Mouse (Mus musculus) CH12.LX (cell line): Measurements from ENCODE around the gene 4930430F08Rik. TPM values are rescaled to one million over a fixed set of nuclear protein-coding genes. Genes with fewer than 3 reads are reported as not detected.

ENCODE experiments used
- DNase-seq: peaks from one replicate; pipeline ENCODE4 v3.0.0-alpha.2; 2013; ENCODE audit errors: extremely low read depth
- H3K27ac ChIP-seq: 2 replicates; pipeline ENCODE4 v1.5.1; 2012; ENCODE audit warnings: low read depth, mild to moderate bottlenecking, control low read depth, moderate library complexity; ENCODE audit not compliant: insufficient read depth
- H3K27me3 ChIP-seq: replicated peaks from 2 replicates; pipeline ENCODE3; 2012; ENCODE audit warnings: inconsistent platforms
- H3K36me3 ChIP-seq, 2 experiments: replicated peaks in 1 of 2; 2 replicates each; pipeline versions ENCODE3 to v1.6.1; 2012; ENCODE audit warnings: inconsistent platforms in 1 of 2, low read length in 1 of 2, mild to moderate bottlenecking in 1 of 2, mixed read lengths in 1 of 2, moderate library complexity in 1 of 2; ENCODE audit not compliant: control insufficient read depth in 1 of 2, insufficient read depth in 1 of 2
- H3K4me1 ChIP-seq, 2 experiments: 2 replicates each; pipeline ENCODE4 v1.6.1; 2012; ENCODE audit warnings: inconsistent platforms in 1 of 2, moderate library complexity in 1 of 2; ENCODE audit not compliant: insufficient read depth in 2 of 2, control insufficient read depth in 1 of 2
- H3K4me2 ChIP-seq: 2 replicates; pipeline ENCODE4 v1.6.1; 2012; ENCODE audit warnings: low read depth, mild to moderate bottlenecking, control low read depth; ENCODE audit not compliant: poor library complexity, insufficient read depth, severe bottlenecking
- H3K4me3 ChIP-seq, 3 experiments: fragments of 150-350 bp in 1 of 3; sonication (generic) in 1 of 3; replicated peaks in 1 of 3; 2 replicates each; pipeline versions ENCODE3 to v1.5.1; 2011 to 2012; ENCODE audit warnings: low read depth in 2 of 3, low read length in 2 of 3, mild to moderate bottlenecking in 2 of 3, moderate library complexity in 2 of 3, control low read depth in 1 of 3, improper control_type of control experiment in 1 of 3, inconsistent platforms in 1 of 3, mixed read lengths in 1 of 3; ENCODE audit not compliant: poor library complexity in 1 of 3
- H3K79me2 ChIP-seq: replicated peaks from 2 replicates; pipeline ENCODE4 v1.6.1; 2012; ENCODE audit warnings: mild to moderate bottlenecking, moderate library complexity; ENCODE audit not compliant: control insufficient read depth, poor library complexity, insufficient read depth, severe bottlenecking; ENCODE audit errors: extremely low read depth
- H3K9ac ChIP-seq: 2 replicates; pipeline ENCODE4 v1.6.1; 2012; ENCODE audit warnings: low read depth, mild to moderate bottlenecking, control low read depth, moderate library complexity; ENCODE audit not compliant: insufficient read depth
- H3K9me3 ChIP-seq: replicated peaks from 2 replicates; pipeline ENCODE3; 2012; ENCODE audit warnings: low read length, inconsistent platforms, mixed read lengths
- CHD1 ChIP-seq: IDR thresholded peaks from 2 replicates; pipeline ENCODE4 v1.6.1; 2012; ENCODE audit warnings: low read depth, low read length, improper control_type of control experiment, inconsistent platforms
- CHD2 ChIP-seq: IDR thresholded peaks from 2 replicates; pipeline ENCODE4 v1.6.1; 2011; ENCODE audit warnings: low read length, improper control_type of control experiment
- ELF1 ChIP-seq: IDR thresholded peaks from 2 replicates; pipeline ENCODE4 v1.6.1; 2014; ENCODE audit warnings: low read depth, mild to moderate bottlenecking, inconsistent platforms, low read length, improper control_type of control experiment
- EP300 ChIP-seq: IDR thresholded peaks from 2 replicates; pipeline ENCODE4 v1.6.1; 2011; ENCODE audit warnings: low read length, improper control_type of control experiment
- IRF4 ChIP-seq: IDR thresholded peaks from 2 replicates; pipeline ENCODE4 v1.6.1; 2014; ENCODE audit warnings: low read depth, mild to moderate bottlenecking, inconsistent platforms, low read length, improper control_type of control experiment
- JUN ChIP-seq: IDR thresholded peaks from 2 replicates; pipeline ENCODE4 v1.6.1; 2011; ENCODE audit warnings: low read depth, mild to moderate bottlenecking, low read length, improper control_type of control experiment, moderate library complexity; ENCODE audit not compliant: insufficient read depth
- MAX ChIP-seq: IDR thresholded peaks from 2 replicates; pipeline ENCODE4 v1.6.1; 2011; ENCODE audit warnings: low read length, improper control_type of control experiment
- MEF2A ChIP-seq: IDR thresholded peaks from 2 replicates; pipeline ENCODE4 v1.6.1; 2014; ENCODE audit warnings: low read depth, mild to moderate bottlenecking, inconsistent platforms, low read length, improper control_type of control experiment, borderline replicate concordance
- POLR2AphosphoS2 ChIP-seq: IDR thresholded peaks from 2 replicates; pipeline ENCODE4 v1.6.1; 2011; ENCODE audit warnings: low read depth, low read length, improper control_type of control experiment
- RAD21 ChIP-seq: IDR thresholded peaks from 2 replicates; pipeline ENCODE4 v1.6.1; 2011; ENCODE audit warnings: low read depth, mild to moderate bottlenecking, low read length, improper control_type of control experiment, moderate library complexity
- RCOR1 ChIP-seq: conservative IDR thresholded peaks from 2 replicates; pipeline ENCODE4 v1.6.1; 2012; ENCODE audit warnings: low read depth, mild to moderate bottlenecking, inconsistent platforms, low read length, improper control_type of control experiment
- SIN3A ChIP-seq: IDR thresholded peaks from 2 replicates; pipeline ENCODE4 v1.6.1; 2012; ENCODE audit warnings: low read length, improper control_type of control experiment, inconsistent platforms
- SMC3 ChIP-seq: IDR thresholded peaks from 2 replicates; pipeline ENCODE4 v1.6.1; 2011; ENCODE audit warnings: low read depth, low read length, improper control_type of control experiment
- UBTF ChIP-seq: IDR thresholded peaks from 2 replicates; pipeline ENCODE4 v1.6.1; 2012; ENCODE audit warnings: low read depth, mild to moderate bottlenecking, inconsistent platforms, low read length, improper control_type of control experiment, moderate library complexity
- ZC3H11A ChIP-seq: IDR thresholded peaks from 2 replicates; pipeline ENCODE4 v1.6.1; 2012; ENCODE audit warnings: low read depth, mild to moderate bottlenecking, inconsistent platforms, low read length, improper control_type of control experiment
- ZKSCAN1 ChIP-seq: IDR thresholded peaks from 2 replicates; pipeline ENCODE4 v1.6.1; 2012; ENCODE audit warnings: low read depth, inconsistent platforms, low read length, improper control_type of control experiment, borderline replicate concordance
- ZMIZ1 ChIP-seq: IDR thresholded peaks from 2 replicates; pipeline ENCODE4 v1.6.1; 2012; ENCODE audit warnings: low read depth, mild to moderate bottlenecking, inconsistent platforms, low read length, improper control_type of control experiment
- dilution Hi-C: fragments of 300-500 bp; cut with MboI; formaldehyde crosslinking; loops from 2 replicates; pipeline ENCODE4 v1.14.3; 2020; ENCODE audit warnings: low sequenced_read_pairs; ENCODE audit not compliant: extremely low pct_unique_long_range_greater_than_20kb, extremely low pct_ligation_motif_present
- in situ Hi-C: fragments of 300-500 bp; cut with MboI; formaldehyde crosslinking; loops from 3 replicates; pipeline ENCODE4 v1.14.3; 2019; ENCODE audit warnings: low sequenced_read_pairs, low pct_ligation_motif_present, low pct_unique_long_range_greater_than_20kb, mixed read lengths
- polyA plus RNA-seq: library from polyadenylated mRNA; unstranded; fragments of >175 nt; gene quantifications from 2 replicates; pipeline ENCODE4 v1.2.1, GENCODE M21; 2012; ENCODE audit warnings: low read depth; ENCODE audit not compliant: insufficient read length
- total RNA-seq, 2 experiments: library from RNA; depleted of rRNA; stranded (reverse); fragments of 300-350 nt in 1 of 2; fragments of >200 nt in 1 of 2; gene quantifications; 2 replicates each; pipeline ENCODE4 v1.2.3; 2012 to 2014

4930430F08Rik gene
- total and polyA plus RNA-seq, 3 experiments, result not detected

DNA sequence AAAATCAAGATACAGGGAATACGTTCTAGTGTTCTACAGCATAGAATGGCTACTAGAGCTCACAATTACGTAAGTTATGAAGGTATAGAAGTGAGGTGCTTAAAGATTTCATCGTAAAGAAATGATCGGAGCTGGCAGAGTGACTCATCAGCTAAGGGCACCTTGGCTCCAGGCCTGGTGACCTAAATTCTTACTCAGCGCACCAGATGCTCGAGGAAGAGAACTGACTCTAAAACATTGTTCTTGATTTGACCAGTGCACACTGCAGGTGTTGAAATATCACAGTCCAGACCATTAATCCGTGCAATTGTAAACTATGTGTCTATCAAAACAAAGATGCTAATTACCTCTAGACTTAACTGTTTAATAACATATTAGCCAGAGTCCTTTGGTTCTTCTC, 29.3 kb upstream of the 4930430F08Rik start:
- peaks cover 34% of the 10 kb centered on the region for H3K9me3 ChIP-seq
- no peak overlapping the region for H3K9ac ChIP-seq
- no peak overlapping the region for H3K4me2 ChIP-seq
- no peak overlapping the region for H3K27ac ChIP-seq
- in situ Hi-C loops, result no loop called here
- no peaks in the 10 kb centered on the region for H3K79me2 ChIP-seq
- dilution Hi-C loops, result no loop called here
- H3K4me1 ChIP-seq, result no peaks in the 10 kb centered on the region
- H3K27me3 ChIP-seq, result no peaks in the 10 kb centered on the region
- no peak for DNase-seq
- H3K36me3 ChIP-seq, result no peaks in the 10 kb centered on the region
- no peak for TF ChIP-seq UBTF
- no peak for TF ChIP-seq ZMIZ1
- no peak for TF ChIP-seq SIN3A
- no peak for TF ChIP-seq MAX
- TF ChIP-seq ELF1, result no peak
- TF ChIP-seq POLR2AphosphoS2, result no peak
- no peak for TF ChIP-seq SMC3
- TF ChIP-seq, all 38 proteins: peak for 0
- H3K4me3 ChIP-seq, result no peak overlapping the region

DNA sequence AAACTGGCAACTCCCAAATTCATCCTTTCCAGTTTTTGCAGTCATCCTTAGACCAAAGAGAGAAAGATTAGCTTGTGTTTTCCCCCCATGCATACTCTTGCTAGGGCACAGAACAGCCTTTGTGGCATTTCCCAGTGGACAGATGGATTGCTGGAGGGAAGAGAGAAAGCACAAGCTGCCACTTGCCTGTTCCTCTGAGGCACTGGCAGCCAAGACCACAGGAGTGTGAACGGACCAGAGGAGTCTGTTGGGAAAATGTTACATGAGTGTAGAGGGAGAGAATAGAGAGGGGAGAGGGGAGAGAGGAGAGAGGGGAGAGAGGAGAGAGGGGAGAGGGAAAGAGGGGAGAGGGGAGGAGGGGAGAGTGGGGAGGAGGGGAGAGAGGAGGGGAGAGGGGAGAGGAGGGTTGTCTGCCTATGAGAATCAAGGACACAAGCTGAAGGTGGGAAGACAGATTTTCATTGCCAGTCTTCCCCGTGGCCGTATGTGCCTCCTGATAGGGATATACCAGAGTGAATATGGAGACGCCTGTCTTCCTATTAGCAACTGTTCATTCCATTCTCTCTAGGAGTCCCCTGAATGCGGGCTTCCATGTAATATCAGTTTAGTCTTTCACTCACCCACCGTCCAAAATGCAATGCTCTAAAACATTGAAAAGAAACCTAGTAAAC, 27.1 kb upstream of the 4930430F08Rik start:
- Histone ChIP-seq H3K36me3 (no peaks in the 10 kb centered on the region), H3K4me3 (no peak overlapping the region), H3K4me2 (no peak overlapping the region), H3K9ac (no peak overlapping the region), H3K27ac (no peak overlapping the region), H3K4me1 (no peaks in the 10 kb centered on the region), H3K27me3 (no peaks in the 10 kb centered on the region), H3K9me3 (peaks cover 44% of the 10 kb centered on the region), H3K79me2 (no peaks in the 10 kb centered on the region)
- dilution Hi-C loops, result no loop called here
- in situ Hi-C loops, result no loop called here
- no peak for DNase-seq
- TF ChIP-seq ZC3H11A (no peak), JUN (no peak), ZKSCAN1 (no peak), RCOR1 (no peak), IRF4 (no peak), ZMIZ1 (no peak), POLR2AphosphoS2 (no peak), CHD2 (no peak), EP300 (no peak), MEF2A (no peak), CHD1 (no peak), RAD21 (no peak)
